Mouse (Mus musculus) cerebellum, postnatal 10 days (tissue): Measurements from ENCODE around the gene Gm20481.
"Not testable (repeated sequence)": the region's sequence is repeated elsewhere in the genome, so short reads cannot be mapped to it uniquely, and the experiment has no call there.

Experiments
- DNase-seq, 2 experiments: peaks; one replicate each; pipeline ENCODE4 v3.0.0; 2021; ENCODE audit warnings: mixed read lengths in 2 of 2

Gm20481 gene

GRCm38 (mm10) chr17:34969822-34970221 is at the start of gene Gm20481:
TSS of gene Gm20481 (plus strand) at chr17:34969912.
- not testable (repeated sequence) for DNase-seq

GRCm38 (mm10) chr17:34922939-34923338 is 46.8 kb upstream of the Gm20481 start:
- no peak for DNase-seq

- DNase-seq: no peak
These were observed 45.5 kb upstream of the Gm20481 start for GRCm38 (mm10) chr17:34924258-34924657.

- no peak for DNase-seq
These were observed 42.2 kb upstream of the Gm20481 start for GRCm38 (mm10) chr17:34927306-34928019.

- DNase-seq: no peak
These were observed 40.9 kb upstream of the Gm20481 start for GRCm38 (mm10) chr17:34928841-34929240.

GRCm38 (mm10) chr17:34931061-34931734 is 38.5 kb upstream of the Gm20481 start, which contains the start of gene Neu1:
TSS of gene Neu1 (plus strand) at chr17:34931253.
- DNase-seq: peak; percentile 100

- peak; percentile 60 to 62 for DNase-seq
These were observed 38.0 kb upstream of the Gm20481 start for GRCm38 (mm10) chr17:34931735-34932098.

- no peak for DNase-seq
These were observed 37.4 kb upstream of the Gm20481 start for GRCm38 (mm10) chr17:34932287-34932686.

GRCm38 (mm10) chr17:34934031-34934430 is 35.7 kb upstream of the Gm20481 start:
- no peak for DNase-seq

- DNase-seq: no peak
These were observed 34.9 kb upstream of the Gm20481 start for GRCm38 (mm10) chr17:34934830-34935229.

- no peak for DNase-seq
These were observed 31.7 kb upstream of the Gm20481 start for GRCm38 (mm10) chr17:34937960-34938505.

GRCm38 (mm10) chr17:34941344-34942041 is 28.2 kb upstream of the Gm20481 start:
- no peak for DNase-seq

GRCm38 (mm10) chr17:34943128-34943815 is 26.4 kb upstream of the Gm20481 start:
- no peak for DNase-seq

- DNase-seq: no peak
These were observed 25.4 kb upstream of the Gm20481 start for GRCm38 (mm10) chr17:34944362-34944761.

GRCm38 (mm10) chr17:34946486-34947140 is 23.1 kb upstream of the Gm20481 start:
- DNase-seq: no peak

- DNase-seq: peak; percentile 41 to 47
These were observed 22.1 kb upstream of the Gm20481 start for GRCm38 (mm10) chr17:34947606-34948005.

- not testable (repeated sequence) for DNase-seq
These were observed 20.8 kb upstream of the Gm20481 start for GRCm38 (mm10) chr17:34948721-34949552.

GRCm38 (mm10) chr17:34949553-34949969 is 20.2 kb upstream of the Gm20481 start:
- no peak for DNase-seq

GRCm38 (mm10) chr17:34950514-34951455 is 18.9 kb upstream of the Gm20481 start:
- no peak for DNase-seq
